ENCODE assay signal across 21 mouse cellular contexts in the genomic region with DNA sequence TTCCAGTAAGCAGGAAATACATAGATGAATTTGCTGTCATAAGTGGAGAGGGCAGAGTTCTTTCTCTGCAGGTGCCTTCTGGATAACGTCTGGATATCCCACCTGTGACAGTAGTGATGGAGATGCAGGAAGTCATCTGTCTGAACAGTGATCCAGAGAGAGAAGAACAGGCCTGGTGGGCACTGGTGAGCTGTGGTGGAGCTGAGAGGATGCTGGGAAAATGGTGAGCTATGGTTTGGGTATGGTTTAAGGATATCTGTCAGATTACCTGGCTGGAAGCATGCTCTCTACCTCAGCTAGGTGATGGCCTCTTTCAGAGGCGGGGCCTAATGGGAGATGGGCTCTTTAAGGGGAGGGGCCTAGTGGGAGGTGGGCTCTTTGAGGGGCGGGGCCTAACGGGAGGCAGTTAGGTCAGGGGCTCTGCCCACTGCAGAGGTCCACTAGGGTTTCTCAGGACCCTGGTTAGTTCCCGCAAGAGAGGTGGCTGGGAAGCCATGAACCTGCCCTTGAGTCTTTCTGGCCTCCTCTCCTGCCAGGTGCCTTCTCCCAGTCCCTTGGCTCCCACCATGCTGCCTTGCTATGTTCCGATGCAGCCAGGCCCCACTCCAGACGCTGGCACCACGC. TPM values are rescaled to one million over a fixed set of nuclear protein-coding genes. Genes with fewer than 3 reads are reported as not detected.
DNase-seq lines count a peak whose midpoint lies in the region; ATAC-seq and TF ChIP-seq lines count a peak whose summit lies in the region.
"Had no signal": no experiment of that assay in that cellular context is flagged by ENCODE, and none has a peak within 500 bp of the region (broad histone marks: within the 10 kb centered on the region; RNA-seq: fewer than 3 reads in every experiment).

No protein-coding gene starts in this region.

- 17% methylated on average over 8 of the region's 8 CpGs for WGBS in forebrain, embryonic 10.5 days
- 15% methylated on average over 8 of the region's 8 CpGs for WGBS in forebrain, embryonic 14.5 days
- WGBS in midbrain, embryonic 11.5 days: 14% methylated on average over 8 of the region's 8 CpGs
- WGBS in midbrain, embryonic 14.5 days: 21% methylated on average over 7 of the region's 8 CpGs

- no peaks in the 10 kb centered on the region for H3K9me3 ChIP-seq in forebrain, embryonic 10.5 days
- H3K9me3 ChIP-seq in forebrain, embryonic 14.5 days (replicated peaks; ENCODE audit: control insufficient read depth, low read length): no peaks in the 10 kb centered on the region
- H3K9me3 ChIP-seq in midbrain, embryonic 11.5 days (ENCODE audit: control insufficient read depth, low read length): no peaks in the 10 kb centered on the region
- H3K9me3 ChIP-seq in midbrain, embryonic 14.5 days (ENCODE audit: control insufficient read depth, low read length): no peaks in the 10 kb centered on the region
- H3K9me3 ChIP-seq: embryonic facial prominence, embryonic 13.5 days; heart, embryonic 12.5 days; hindbrain, embryonic 10.5 days had no signal

- TF ChIP-seq POLR2A in testis, adult 2 months (IDR thresholded peaks at IDR 0.05; ENCODE audit: control insufficient read depth, low read depth, low read length): no peak

- no peak for DNase-seq in forebrain, embryonic 10.5 days (ENCODE audit: extremely low spot score, low spot score)
- no peak for DNase-seq in forebrain, embryonic 14.5 days (ENCODE audit: low spot score)
- DNase-seq in midbrain, embryonic 11.5 days (ENCODE audit: low spot score, missing footprints): peak; percentile 84
- DNase-seq in midbrain, embryonic 14.5 days: no peak
- no peak for DNase-seq in testis, postnatal 14 days (ENCODE audit: low spot score)
- DNase-seq in cerebellum, postnatal 10 days: no peak
- DNase-seq: adrenal gland, postnatal 14 days; B cell, adult 2 months; cerebellum, adult 11-12 months; cerebellum, adult 9-10 months; cerebellum, postnatal 36 days; gastrocnemius, postnatal 10 days; heart, adult 2 months had no signal

- H3K4me3 ChIP-seq in forebrain, embryonic 10.5 days: peak overlapping the region; percentile 8; the same call in 1 of the 2 replicates
- H3K4me3 ChIP-seq in forebrain, embryonic 14.5 days (ENCODE audit: low read depth, low read length): no peak overlapping the region
- no peak overlapping the region for H3K4me3 ChIP-seq in midbrain, embryonic 11.5 days (ENCODE audit: low read depth, low read length)
- no peak overlapping the region for H3K4me3 ChIP-seq in midbrain, embryonic 14.5 days (replicated peaks; ENCODE audit: low read depth, low read length)
- peak overlapping the region; percentile 20 for H3K4me3 ChIP-seq in testis, adult 2 months (ENCODE audit: control insufficient read depth, low read depth, low read length)
- H3K4me3 ChIP-seq: embryonic facial prominence, embryonic 13.5 days; heart, adult 2 months; heart, embryonic 12.5 days; hindbrain, embryonic 10.5 days had no signal

- peaks cover 23% of the 10 kb centered on the region for H3K4me1 ChIP-seq in forebrain, embryonic 10.5 days
- H3K4me1 ChIP-seq in forebrain, embryonic 14.5 days (ENCODE audit: control insufficient read depth, insufficient read depth, low read length): no peaks in the 10 kb centered on the region
- peaks cover 11% of the 10 kb centered on the region for H3K4me1 ChIP-seq in midbrain, embryonic 11.5 days (ENCODE audit: control insufficient read depth, insufficient read depth, low read length)
- H3K4me1 ChIP-seq in midbrain, embryonic 14.5 days (ENCODE audit: control insufficient read depth, insufficient read depth, low read length): peaks cover 6% of the 10 kb centered on the region
- peaks cover 3% of the 10 kb centered on the region; the same call in 1 of the 2 replicates for H3K4me1 ChIP-seq in testis, adult 2 months (ENCODE audit: control insufficient read depth, insufficient read depth, low read length)

- no peak overlapping the region for H3K27ac ChIP-seq in forebrain, embryonic 10.5 days
- no peak overlapping the region for H3K27ac ChIP-seq in forebrain, embryonic 14.5 days (ENCODE audit: low read depth, low read length)
- no peak overlapping the region for H3K27ac ChIP-seq in midbrain, embryonic 11.5 days (ENCODE audit: low read depth, low read length)
- no peak overlapping the region for H3K27ac ChIP-seq in midbrain, embryonic 14.5 days (replicated peaks; ENCODE audit: low read depth, low read length)
- no peak overlapping the region for H3K27ac ChIP-seq in testis, adult 2 months (ENCODE audit: control insufficient read depth, insufficient read depth, low read depth, low read length)
- H3K27ac ChIP-seq: embryonic facial prominence, embryonic 13.5 days; heart, adult 2 months; hindbrain, embryonic 10.5 days; hindbrain, embryonic 14.5 days had no signal

- H3K36me3 ChIP-seq in forebrain, embryonic 10.5 days (replicated peaks): no peaks in the 10 kb centered on the region
- no peaks in the 10 kb centered on the region for H3K36me3 ChIP-seq in forebrain, embryonic 14.5 days (ENCODE audit: control insufficient read depth, insufficient read depth, low read length)
- H3K36me3 ChIP-seq in midbrain, embryonic 11.5 days (ENCODE audit: control insufficient read depth, insufficient read depth, low read length): no peaks in the 10 kb centered on the region
- no peaks in the 10 kb centered on the region for H3K36me3 ChIP-seq in midbrain, embryonic 14.5 days (ENCODE audit: control insufficient read depth, insufficient read depth, low read length)
- no peaks in the 10 kb centered on the region for H3K36me3 ChIP-seq in testis, adult 2 months (ENCODE audit: control insufficient read depth, insufficient read depth, low read length)
- H3K36me3 ChIP-seq: embryonic facial prominence, embryonic 13.5 days; heart, embryonic 12.5 days; hindbrain, embryonic 10.5 days had no signal

- no peak for ATAC-seq in forebrain, embryonic 14.5 days
- no peak for ATAC-seq in midbrain, embryonic 11.5 days (ENCODE audit: low FRiP score)
- ATAC-seq in midbrain, embryonic 14.5 days (ENCODE audit: low FRiP score, low TSS enrichment): no peak
- ATAC-seq: CD4-positive, CD25-positive, alpha-beta regulatory T cell, adult 4 months; forebrain, embryonic 16.5 days had no signal

- no peak for TF ChIP-seq CTCF in testis, adult 2 months (IDR thresholded peaks at IDR 0.05; ENCODE audit: control insufficient read depth, insufficient read depth, insufficient replicate concordance, low read depth, low read length)

- no peak overlapping the region for H3K4me2 ChIP-seq in forebrain, embryonic 14.5 days (ENCODE audit: low read length)
- H3K4me2 ChIP-seq in midbrain, embryonic 11.5 days: no peak overlapping the region
- H3K4me2 ChIP-seq in midbrain, embryonic 14.5 days (ENCODE audit: low read length): no peak overlapping the region
- H3K4me2 ChIP-seq: embryonic facial prominence, embryonic 13.5 days; heart, embryonic 12.5 days; hindbrain, embryonic 14.5 days had no signal

- peaks cover 98% of the 10 kb centered on the region for H3K27me3 ChIP-seq in forebrain, embryonic 10.5 days (ENCODE audit: poor library complexity, severe bottlenecking)
- peaks cover 62% of the 10 kb centered on the region for H3K27me3 ChIP-seq in forebrain, embryonic 14.5 days (replicated peaks; ENCODE audit: control insufficient read depth, insufficient read depth, low read length)
- H3K27me3 ChIP-seq in midbrain, embryonic 11.5 days (ENCODE audit: control insufficient read depth, insufficient read depth, low read length): peaks cover 56% of the 10 kb centered on the region
- peaks cover 51% of the 10 kb centered on the region for H3K27me3 ChIP-seq in midbrain, embryonic 14.5 days (ENCODE audit: control insufficient read depth, insufficient read depth, low read length)
- 0 out of 2 replicates have a peak, but pooled peaks cover 2% of the 10 kb centered on the region for H3K27me3 ChIP-seq in testis, adult 2 months (ENCODE audit: control insufficient read depth, insufficient read depth, low read length)

- no peak overlapping the region for H3K9ac ChIP-seq in forebrain, embryonic 14.5 days (ENCODE audit: low read length)
- H3K9ac ChIP-seq in midbrain, embryonic 11.5 days (ENCODE audit: low read length): no peak overlapping the region
- H3K9ac ChIP-seq in midbrain, embryonic 14.5 days (replicated peaks; ENCODE audit: low read length): no peak overlapping the region
- H3K9ac ChIP-seq: embryonic facial prominence, embryonic 13.5 days; heart, embryonic 12.5 days; hindbrain, embryonic 14.5 days had no signal

RNA-seq across cellular contexts. Expression of gene Pax7, which starts 17.3 kb away (rescaled TPM):
- polyA plus RNA-seq in forebrain, embryonic 10.5 days (2016; fragmentation: Nextera tagmentation; extraction: Ambion mirVana): 2.2 and 2.4 TPM in 2 replicates
- polyA plus RNA-seq in forebrain, embryonic 14.5 days (2014; fragmentation: Nextera tagmentation; extraction: Ambion mirVana): 0.05 and 0.06 TPM in 2 replicates
- 3.1 and 3.4 TPM in 2 replicates for polyA plus RNA-seq in midbrain, embryonic 11.5 days (2014; fragmentation: Nextera tagmentation; extraction: Ambion mirVana)
- 9.1 and 9.2 TPM in 2 replicates for polyA plus RNA-seq in midbrain, embryonic 14.5 days (2014; fragmentation: Nextera tagmentation; extraction: Ambion mirVana)
- polyA plus RNA-seq in testis, adult 2 months (2012; rRNA removed): 0.02 TPM in 1 of 2 replicates, not detected in the other
- polyA plus RNA-seq: CD4-positive, CD25-positive, alpha-beta regulatory T cell, adult 4 months; forebrain, embryonic 16.5 days; heart, adult 2 months; heart, embryonic 16.5 days had no signal

Comparison
In these comparisons a context has a peak if more than half of its experiments do, and no peak if none do; other contexts are left out.
1. H3K4me3 ChIP-seq: peak in forebrain, embryonic 10.5 days (single experiment) and testis, adult 2 months (single experiment); none in forebrain, embryonic 14.5 days (single experiment), midbrain, embryonic 11.5 days (single experiment) and midbrain, embryonic 14.5 days (single experiment).